Mouse (Mus musculus) hematopoietic multipotent progenitor cell, adult 10-12 weeks (in vitro differentiated cells): ENCODE measurements around the gene Olfr1507. TPM values are rescaled to one million over a fixed set of nuclear protein-coding genes. Genes with fewer than 3 reads are reported as not detected.

ENCODE experiments used
- polyA plus RNA-seq: library from polyadenylated mRNA; stranded (reverse); fragments of >175 nt; gene quantifications from 2 replicates; pipeline ENCODE4 v1.2.3, GENCODE M21; 2012; ENCODE audit warnings: low replicate concordance

Gene Olfr1507
- not detected in 2 replicates for polyA plus RNA-seq

DNA sequence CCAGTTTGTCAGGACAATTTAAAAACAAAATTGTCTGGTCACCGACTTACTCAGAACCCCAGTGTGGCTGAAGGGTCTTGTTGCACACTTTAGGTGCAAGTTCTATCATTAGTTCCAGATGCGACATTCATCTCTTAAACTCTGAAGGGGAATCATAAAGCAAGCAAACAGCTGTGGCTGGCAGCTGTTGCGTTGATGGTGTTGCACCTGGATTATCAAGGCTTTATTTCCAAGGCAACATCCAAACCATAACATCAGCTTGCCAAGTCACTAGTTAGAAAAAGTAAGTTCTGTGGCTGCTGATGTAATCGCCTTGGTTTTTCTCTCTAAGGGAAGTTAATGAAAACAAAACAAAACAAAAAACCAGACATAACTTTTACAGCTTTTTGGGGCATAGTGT lies at the start of gene Olfr1507:
TSS of gene Olfr1507 (minus strand) at position 234 of the 400 bp plus-strand sequence.

DNA sequence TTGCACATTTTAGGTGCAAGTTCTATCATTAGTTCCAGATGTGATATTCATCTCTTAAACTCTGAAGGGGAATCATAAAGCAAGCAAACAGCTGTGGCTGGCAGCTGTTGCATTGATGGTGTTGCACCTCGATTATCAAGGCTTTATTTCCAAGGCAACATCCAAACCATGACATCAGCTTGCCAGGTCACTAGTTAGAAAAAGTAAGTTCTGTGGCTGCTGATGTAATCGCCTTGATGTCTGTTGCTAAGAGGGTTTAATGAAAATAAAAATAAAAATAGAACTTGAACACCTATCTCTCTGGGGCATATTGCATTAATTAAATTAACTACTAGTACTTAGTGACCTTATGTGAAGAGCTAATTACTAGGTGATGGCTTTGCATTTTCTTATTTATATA lies 28.2 kb downstream of the Olfr1507 start, which contains the start of gene Olfr1508:
TSS of gene Olfr1508 (minus strand) at position 101 of the 400 bp plus-strand sequence.

DNA sequence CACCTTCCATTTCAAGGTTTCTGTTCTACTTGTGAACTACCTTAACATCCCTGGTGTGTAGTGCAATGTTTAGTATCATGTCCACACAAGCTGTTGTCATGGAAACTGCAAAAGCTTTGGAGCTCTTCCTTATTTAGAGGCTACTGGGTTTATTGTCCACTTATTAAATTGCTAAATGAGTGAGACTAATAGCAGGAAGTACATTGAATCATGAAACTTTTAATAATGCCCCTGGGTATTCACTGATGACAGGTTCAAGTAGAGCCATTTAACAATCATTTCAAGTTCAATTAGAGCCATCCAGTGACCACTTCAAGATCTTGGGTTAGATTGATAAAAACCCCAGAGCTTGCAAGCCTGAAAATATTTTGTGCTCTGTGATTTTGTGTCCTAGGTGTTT lies 52.9 kb downstream of the Olfr1507 start, which contains the start of gene Olfr1509:
TSS of gene Olfr1509 (plus strand) at position 301 of the 400 bp plus-strand sequence.

Other genes with a start within 250 kb of the Olfr1507 start
- 9.6 and 30.6 TPM in 2 replicates for gene Chd8, start 238.0 kb downstream of the Olfr1507 start, polyA plus RNA-seq
- gene Tox4, start 216.6 kb downstream of the Olfr1507 start, polyA plus RNA-seq, result 24.0 and 40.0 TPM in 2 replicates
- 0.48 and 1.7 TPM in 2 replicates for gene Rab2b, start 216.2 kb downstream of the Olfr1507 start, polyA plus RNA-seq
- gene Mettl3, start 190.6 kb downstream of the Olfr1507 start, polyA plus RNA-seq, result 5.0 and 12.1 TPM in 2 replicates
- 2.6 and 3.0 TPM in 2 replicates for gene Sall2, start 167.0 kb downstream of the Olfr1507 start, polyA plus RNA-seq
- gene Olfr1513, start 139.3 kb downstream of the Olfr1507 start, polyA plus RNA-seq, result not detected in 2 replicates
- not detected in 2 replicates for gene Olfr1512, start 116.6 kb downstream of the Olfr1507 start, polyA plus RNA-seq
- gene Olfr1511, start 98.4 kb downstream of the Olfr1507 start, polyA plus RNA-seq, result not detected in 2 replicates
- not detected in 2 replicates for gene Olfr1510, start 81.4 kb downstream of the Olfr1507 start, polyA plus RNA-seq
- gene Olfr1509, start 52.8 kb downstream of the Olfr1507 start, polyA plus RNA-seq, result not detected in 2 replicates
- not detected in 2 replicates for gene Olfr1508, start 28.3 kb downstream of the Olfr1507 start, polyA plus RNA-seq